Mouse (Mus musculus): ENCODE results near the gene Cep55. TPM values are rescaled to one million over a fixed set of nuclear protein-coding genes. Genes with fewer than 3 reads are reported as not detected.

Gene Cep55
- total RNA-seq, 2 experiments from 2014 or later, result 7.0 to 8.1 TPM

- DNase-seq (ENCODE audit: low spot score in 2 of 2), result no peak
Observed at GRCm38 (mm10) chr19:38096858-38097758, 42.3 kb downstream of the Cep55 start, which contains the start of gene Ffar4. Ffar4 (plus strand) TSS chr19:38097071.

GRCm38 (mm10) chr19:38107871-38108270 lies 53.1 kb downstream of the Cep55 start:
- DNase-seq (ENCODE audit: low spot score in 2 of 2), result no peak

GRCm38 (mm10) chr19:38109506-38110242 lies 54.9 kb downstream of the Cep55 start:
- DNase-seq (ENCODE audit: low spot score in 2 of 2), result no peak

- no peak for DNase-seq (ENCODE audit: low spot score in 2 of 2)
Observed at GRCm38 (mm10) chr19:38111056-38111455, 56.2 kb downstream of the Cep55 start.

GRCm38 (mm10) chr19:38112575-38112974 lies 57.8 kb downstream of the Cep55 start:
- no peak for DNase-seq (ENCODE audit: low spot score in 2 of 2)

GRCm38 (mm10) chr19:38114834-38115491 lies 60.2 kb downstream of the Cep55 start:
- no peak for DNase-seq (ENCODE audit: low spot score in 2 of 2)

- DNase-seq (ENCODE audit: low spot score in 2 of 2), result no peak
Observed at GRCm38 (mm10) chr19:38120123-38120760, 65.4 kb downstream of the Cep55 start.

GRCm38 (mm10) chr19:38123921-38124320 lies 69.1 kb downstream of the Cep55 start:
- no peak for DNase-seq (ENCODE audit: low spot score in 2 of 2)

Other genes starting within 250 kb of the Cep55 start
- 10 to 100 TPM; 20.7 to 21.8 TPM for gene Myof, start 11.4 kb upstream of the Cep55 start, total RNA-seq (2021)
- gene Ffar4, start 42.1 kb downstream of the Cep55 start, total RNA-seq (2021), result under 1 TPM in 1 of 2 experiments, not detected in 1; 0.31 TPM
- gene Rbp4, start 70.3 kb downstream of the Cep55 start, total RNA-seq (2021), result 10 to 100 TPM; 10.6 to 19.7 TPM
- gene Pde6c, start 77.8 kb downstream of the Cep55 start, total RNA-seq (2021), result not detected
- 10 to 100 TPM; 11.3 to 13.2 TPM for gene Fra10ac1, start 169.1 kb downstream of the Cep55 start, total RNA-seq (2021)
- gene Lgi1, start 209.5 kb downstream of the Cep55 start, total RNA-seq (2021), result 1 to 10 TPM; 3.3 to 3.8 TPM

Data from gastrocnemius, postnatal 4 days (tissue).